Mouse (Mus musculus) stomach, embryonic 16.5 days (tissue): ENCODE data around the gene Fggy. TPM values are rescaled to one million over a fixed set of nuclear protein-coding genes. Genes with fewer than 3 reads are reported as not detected.

Experiments
- ATAC-seq: fragments of 200-750 bp; cut with Nextera tagmentation; 2 replicates; pipeline ENCODE4 v1.8.0; 2017; ENCODE audit warnings: moderate number of reproducible peaks, moderate TSS enrichment; ENCODE audit not compliant: insufficient read depth, low FRiP score
- H3K27ac ChIP-seq: fragments of 300-500 bp; sonication (generic); 2 replicates; pipeline ENCODE4 v1.5.1; 2014; ENCODE audit warnings: low read length
- H3K27me3 ChIP-seq: fragments of 300-500 bp; sonication (generic); 2 replicates; pipeline ENCODE4 v1.6.1; 2014; ENCODE audit warnings: low read length, control low read depth, mixed read lengths; ENCODE audit not compliant: control insufficient read depth, insufficient read depth
- H3K36me3 ChIP-seq: fragments of 300-500 bp; sonication (generic); 2 replicates; pipeline ENCODE4 v1.6.1; 2014; ENCODE audit warnings: low read length; ENCODE audit not compliant: control insufficient read depth, insufficient read depth
- H3K4me1 ChIP-seq: fragments of 300-500 bp; sonication (generic); 2 replicates; pipeline ENCODE4 v1.6.1; 2014; ENCODE audit warnings: low read length, control low read depth, mixed read lengths; ENCODE audit not compliant: control insufficient read depth, insufficient read depth
- H3K4me2 ChIP-seq: fragments of 300-500 bp; sonication (generic); 2 replicates; pipeline ENCODE4 v1.6.1; 2014; ENCODE audit warnings: low read depth, low read length, mixed read lengths
- H3K4me3 ChIP-seq: fragments of 300-500 bp; sonication (generic); replicated peaks from 2 replicates; pipeline ENCODE4 v1.5.1; 2014; ENCODE audit warnings: mild to moderate bottlenecking, low read length
- H3K9ac ChIP-seq: fragments of 300-500 bp; sonication (generic); 2 replicates; pipeline ENCODE4 v1.6.1; 2014; ENCODE audit warnings: low read length
- H3K9me3 ChIP-seq: fragments of 300-500 bp; sonication (generic); replicated peaks from 2 replicates; pipeline ENCODE4 v1.6.1; 2016; ENCODE audit warnings: low read length, control low read depth; ENCODE audit not compliant: control insufficient read depth
- WGBS: fragments of 180-500 bp; shearing (Covaris S2); extraction: QIAGEN DNeasy Blood & Tissue Kit; methylation state at CpG from one replicate; pipeline ENCODE4 v1.1.7; 2014; 5-methylcytosine and 5-hydroxymethylcytosine counted together
- polyA plus RNA-seq: library from polyadenylated mRNA; unstranded; fragments of >200 nt; fragmentation: Nextera tagmentation; extraction: Ambion mirVana; gene quantifications from 2 replicates; pipeline ENCODE4 v1.2.1, GENCODE M21; 2015

Gene Fggy
- polyA plus RNA-seq, 1 experiment from 2014 or later, result 11.7 TPM

GRCm38 (mm10) chr4:95542039-95542790 is 15.1 kb upstream of the Fggy start:
- Histone ChIP-seq H3K9ac (no peak overlapping the region), H3K27ac (no peak overlapping the region), H3K9me3 (no peaks in the 10 kb centered on the region), H3K4me2 (no peak overlapping the region), H3K36me3 (no peaks in the 10 kb centered on the region), H3K4me1 (no peaks in the 10 kb centered on the region), H3K27me3 (no peaks in the 10 kb centered on the region), H3K4me3 (no peak overlapping the region)
- 89% methylated on average over 4 of the region's 4 CpGs for WGBS
- no peak for ATAC-seq

- no peak overlapping the region for H3K4me3 ChIP-seq
- H3K9me3 ChIP-seq, result no peaks in the 10 kb centered on the region
- WGBS, result 86% methylated on average over 4 of the region's 4 CpGs
- H3K27me3 ChIP-seq, result no peaks in the 10 kb centered on the region
- H3K9ac ChIP-seq, result no peak overlapping the region
- no peak overlapping the region for H3K4me2 ChIP-seq
- no peak overlapping the region for H3K27ac ChIP-seq
- ATAC-seq, result no peak
- H3K4me1 ChIP-seq, result no peaks in the 10 kb centered on the region
- no peaks in the 10 kb centered on the region for H3K36me3 ChIP-seq
Measured at GRCm38 (mm10) chr4:95543529-95543928, 13.8 kb upstream of the Fggy start.

- ATAC-seq, result peak; percentile 29; the same call in 1 of the 2 replicates
Measured at GRCm38 (mm10) chr4:95556663-95557332, 509 bp upstream of the Fggy start.

GRCm38 (mm10) chr4:95558271-95558888 is 1.1 kb downstream of the Fggy start:
- Histone ChIP-seq H3K27me3 (no peaks in the 10 kb centered on the region), H3K4me3 (no peak overlapping the region), H3K9ac (no peak overlapping the region; the same call in 1 of the 2 replicates), H3K4me2 (peak overlapping the region; percentile 53; the same call in 1 of the 2 replicates), H3K36me3 (no peaks in the 10 kb centered on the region), H3K4me1 (peaks cover 14% of the 10 kb centered on the region), H3K27ac (peak overlapping the region; percentile 95), H3K9me3 (no peaks in the 10 kb centered on the region)
- 73% methylated on average over 4 of the region's 4 CpGs for WGBS
- ATAC-seq, result peak; percentile 29; the same call in 1 of the 2 replicates

More at GRCm38 (mm10) chr4:95556663-95557332, 509 bp upstream of the Fggy start:
- H3K9ac ChIP-seq, result peak overlapping the region; percentile 67
- peak overlapping the region; percentile 95 for H3K27ac ChIP-seq
- H3K9me3 ChIP-seq, result no peaks in the 10 kb centered on the region
- no peaks in the 10 kb centered on the region for H3K36me3 ChIP-seq
- H3K27me3 ChIP-seq, result no peaks in the 10 kb centered on the region
- peaks cover 14% of the 10 kb centered on the region for H3K4me1 ChIP-seq
- H3K4me2 ChIP-seq, result peak overlapping the region; percentile 56
- 17% methylated on average over 16 of the region's 16 CpGs for WGBS
- H3K4me3 ChIP-seq, result peak overlapping the region; percentile 42

GRCm38 (mm10) chr4:95571621-95572020 is 14.3 kb downstream of the Fggy start:
- WGBS, result 87% methylated on average over 3 of the region's 3 CpGs
- H3K9ac ChIP-seq, result no peak overlapping the region
- no peak overlapping the region for H3K27ac ChIP-seq
- no peaks in the 10 kb centered on the region for H3K4me1 ChIP-seq
- no peak overlapping the region for H3K4me2 ChIP-seq
- H3K4me3 ChIP-seq, result no peak overlapping the region
- no peak for ATAC-seq
- no peaks in the 10 kb centered on the region for H3K27me3 ChIP-seq
- H3K36me3 ChIP-seq, result no peaks in the 10 kb centered on the region
- no peaks in the 10 kb centered on the region; the same call in none of the 2 replicates for H3K9me3 ChIP-seq

- no peak overlapping the region for H3K9ac ChIP-seq
- H3K27me3 ChIP-seq, result no peaks in the 10 kb centered on the region
- no peak for ATAC-seq
- H3K36me3 ChIP-seq, result no peaks in the 10 kb centered on the region
- no peak overlapping the region for H3K27ac ChIP-seq
- no peaks in the 10 kb centered on the region for H3K4me1 ChIP-seq
- H3K9me3 ChIP-seq, result no peaks in the 10 kb centered on the region; the same call in none of the 2 replicates
- no peak overlapping the region for H3K4me3 ChIP-seq
- no peak overlapping the region for H3K4me2 ChIP-seq
Measured at GRCm38 (mm10) chr4:95573704-95574103, 16.4 kb downstream of the Fggy start.

GRCm38 (mm10) chr4:95575411-95575911 is 18.2 kb downstream of the Fggy start:
- H3K27me3 ChIP-seq, result no peaks in the 10 kb centered on the region
- no peaks in the 10 kb centered on the region for H3K36me3 ChIP-seq
- H3K27ac ChIP-seq, result no peak overlapping the region
- no peaks in the 10 kb centered on the region for H3K4me1 ChIP-seq
- H3K9ac ChIP-seq, result no peak overlapping the region
- H3K4me3 ChIP-seq, result no peak overlapping the region
- H3K9me3 ChIP-seq, result no peaks in the 10 kb centered on the region; the same call in none of the 2 replicates
- H3K4me2 ChIP-seq, result no peak overlapping the region
- no peak for ATAC-seq
- WGBS, result 73% methylated on average over 3 of the region's 3 CpGs

- ATAC-seq, result no peak
- Histone ChIP-seq H3K4me3 (no peak overlapping the region), H3K9me3 (no peaks in the 10 kb centered on the region; the same call in none of the 2 replicates), H3K27ac (no peak overlapping the region), H3K4me1 (no peaks in the 10 kb centered on the region), H3K36me3 (no peaks in the 10 kb centered on the region), H3K9ac (no peak overlapping the region), H3K4me2 (no peak overlapping the region), H3K27me3 (no peaks in the 10 kb centered on the region)
- WGBS, result 91% methylated on average over 5 of the region's 5 CpGs
Measured at GRCm38 (mm10) chr4:95579183-95579582, 21.9 kb downstream of the Fggy start.
